Mouse (Mus musculus): ENCODE results near the gene Eme2. TPM values are rescaled to one million over a fixed set of nuclear protein-coding genes. Genes with fewer than 3 reads are reported as not detected.

The Eme2 gene
- total and polyA plus RNA-seq, 2 experiments: 20.5 to 31.2 TPM

DNA sequence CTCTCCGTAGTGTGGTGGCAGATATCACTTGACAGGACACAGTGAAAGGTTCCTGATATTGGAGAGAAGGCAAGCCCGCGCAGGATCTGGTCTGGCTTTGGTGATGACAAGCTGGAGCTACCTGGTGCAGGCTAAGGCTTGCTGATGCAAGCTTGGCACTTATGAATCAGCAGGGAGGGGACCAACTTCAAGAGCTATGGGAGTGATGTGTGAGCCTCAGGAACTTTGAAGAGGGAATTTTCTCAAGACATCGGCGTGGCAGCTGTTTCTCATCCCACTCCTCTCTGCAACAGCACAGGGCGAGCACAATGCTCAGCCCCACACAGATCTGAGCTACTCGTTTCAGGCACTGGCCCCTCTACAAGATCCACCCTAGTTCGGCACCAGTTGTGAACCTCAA is 55.0 kb downstream of the Eme2 start, which contains the start of gene Hagh:
Gene Hagh, plus strand, starts transcription at position 302 of the 400 bp plus-strand sequence.
- TF ChIP-seq POLR2A (IDR thresholded peaks at IDR 0.05; ENCODE audit: extremely low read depth, insufficient read depth, low read length): no peak
- no peak for TF ChIP-seq CTCF (IDR thresholded peaks at IDR 0.05; ENCODE audit: low read depth, low read length)
- peaks cover 2% of the 10 kb centered on the region; the same call in 1 of the 2 replicates for H3K4me1 ChIP-seq (ENCODE audit: control insufficient read depth, insufficient read depth, low read length)
- H3K79me2 ChIP-seq (ENCODE audit: control insufficient read depth, insufficient read depth, low read length): no peaks in the 10 kb centered on the region; the same call in 1 of the 2 replicates
- peaks cover 2% of the 10 kb centered on the region; the same call in 1 of the 2 replicates for H3K36me3 ChIP-seq (ENCODE audit: control insufficient read depth, insufficient read depth, low read length)
- WGBS: 81% methylated on average over 8 of the region's 8 CpGs
- no peak within 1 kb of the TSS for H3K9ac ChIP-seq (ENCODE audit: low read depth, low read length)
- DNase-seq (ENCODE audit: extremely low read depth, low read depth, low spot score): no peak
- no peak within 1 kb of the TSS for H3K4me3 ChIP-seq (ENCODE audit: insufficient read depth, low read depth, low read length)
- H3K27me3 ChIP-seq (ENCODE audit: control insufficient read depth, insufficient read depth, low read length): no peaks in the 10 kb centered on the region
- H3K27ac ChIP-seq (replicated peaks; ENCODE audit: insufficient read depth, low read depth, low read length): no peak within 1 kb of the TSS

Other genes with a start within 250 kb of the Eme2 start
- 8.8 and 13.6 TPM in 2 replicates for gene Slc9a3r2, start 244.8 kb downstream of the Eme2 start, total RNA-seq (2014; rRNA removed)
- 24.9 and 31.5 TPM in 2 replicates for gene Slc9a3r2, start 244.8 kb downstream of the Eme2 start, polyA plus RNA-seq (2012; rRNA removed)
- gene Npw, start 236.6 kb downstream of the Eme2 start, total RNA-seq (2014; rRNA removed): not detected in 2 replicates
- gene Npw, start 236.6 kb downstream of the Eme2 start, polyA plus RNA-seq (2012; rRNA removed): not detected in 2 replicates
- 11.1 and 16.0 TPM in 2 replicates for gene Zfp598, start 225.4 kb downstream of the Eme2 start, total RNA-seq (2014; rRNA removed)
- 67.8 and 106 TPM in 2 replicates for gene Zfp598, start 225.4 kb downstream of the Eme2 start, polyA plus RNA-seq (2012; rRNA removed)
- 0.09 and 0.13 TPM in 2 replicates for gene Syngr3, start 205.1 kb downstream of the Eme2 start, total RNA-seq (2014; rRNA removed)
- 0.10 TPM in 2 replicates for gene Syngr3, start 205.1 kb downstream of the Eme2 start, polyA plus RNA-seq (2012; rRNA removed)
- 32.6 and 38.2 TPM in 2 replicates for gene Gfer, start 198.9 kb downstream of the Eme2 start, total RNA-seq (2014; rRNA removed)
- gene Gfer, start 198.9 kb downstream of the Eme2 start, polyA plus RNA-seq (2012; rRNA removed): 49.8 and 51.9 TPM in 2 replicates
- gene Noxo1, start 198.9 kb downstream of the Eme2 start, total RNA-seq (2014; rRNA removed): 0.37 and 0.40 TPM in 2 replicates
- gene Noxo1, start 198.9 kb downstream of the Eme2 start, polyA plus RNA-seq (2012; rRNA removed): 2.7 TPM in 2 replicates
- gene Tbl3, start 187.4 kb downstream of the Eme2 start, total RNA-seq (2014; rRNA removed): 14.2 and 17.8 TPM in 2 replicates
- 29.4 and 37.9 TPM in 2 replicates for gene Tbl3, start 187.4 kb downstream of the Eme2 start, polyA plus RNA-seq (2012; rRNA removed)
- gene Rnf151, start 177.0 kb downstream of the Eme2 start, total RNA-seq (2014; rRNA removed): not detected in 2 replicates
- gene Rnf151, start 177.0 kb downstream of the Eme2 start, polyA plus RNA-seq (2012; rRNA removed): 0.19 TPM in 1 of 2 replicates, not detected in the other
- 802 and 1,081 TPM in 2 replicates for gene Rps2, start 177.0 kb downstream of the Eme2 start, total RNA-seq (2014; rRNA removed)
- 2,199 and 2,424 TPM in 2 replicates for gene Rps2, start 177.0 kb downstream of the Eme2 start, polyA plus RNA-seq (2012; rRNA removed)
- gene Ndufb10, start 170.6 kb downstream of the Eme2 start, total RNA-seq (2014; rRNA removed): 290 TPM in 2 replicates
- 265 and 300 TPM in 2 replicates for gene Ndufb10, start 170.6 kb downstream of the Eme2 start, polyA plus RNA-seq (2012; rRNA removed)
- 0.46 TPM in 1 of 2 replicates, not detected in the other for gene Rpl3l, start 167.3 kb downstream of the Eme2 start, total RNA-seq (2014; rRNA removed)
- gene Rpl3l, start 167.3 kb downstream of the Eme2 start, polyA plus RNA-seq (2012; rRNA removed): not detected in 2 replicates
- 184 and 192 TPM in 2 replicates for gene Msrb1, start 158.4 kb downstream of the Eme2 start, total RNA-seq (2014; rRNA removed)
- 447 and 506 TPM in 2 replicates for gene Msrb1, start 158.4 kb downstream of the Eme2 start, polyA plus RNA-seq (2012; rRNA removed)
- gene Hs3st6, start 142.1 kb downstream of the Eme2 start, total RNA-seq (2014; rRNA removed): 0.74 and 1.2 TPM in 2 replicates
- gene Hs3st6, start 142.1 kb downstream of the Eme2 start, polyA plus RNA-seq (2012; rRNA removed): 2.3 and 3.9 TPM in 2 replicates
- gene Meiob, start 90.8 kb downstream of the Eme2 start, total RNA-seq (2014; rRNA removed): 4.9 and 6.7 TPM in 2 replicates
- 0.59 and 0.75 TPM in 2 replicates for gene Meiob, start 90.8 kb downstream of the Eme2 start, polyA plus RNA-seq (2012; rRNA removed)
- 855 and 1,003 TPM in 2 replicates for gene Hagh, start 54.9 kb downstream of the Eme2 start, total RNA-seq (2014; rRNA removed)
- 900 and 1,325 TPM in 2 replicates for gene Hagh, start 54.9 kb downstream of the Eme2 start, polyA plus RNA-seq (2012; rRNA removed)
- gene Fahd1, start 44.7 kb downstream of the Eme2 start, total RNA-seq (2014; rRNA removed): 49.5 and 61.3 TPM in 2 replicates
- 55.7 and 61.8 TPM in 2 replicates for gene Fahd1, start 44.7 kb downstream of the Eme2 start, polyA plus RNA-seq (2012; rRNA removed)
- gene Igfals, start 29.1 kb downstream of the Eme2 start, total RNA-seq (2014; rRNA removed): 112 and 127 TPM in 2 replicates
- gene Igfals, start 29.1 kb downstream of the Eme2 start, polyA plus RNA-seq (2012; rRNA removed): 369 and 402 TPM in 2 replicates
- gene Nubp2, start 8.7 kb downstream of the Eme2 start, total RNA-seq (2014; rRNA removed): 16.2 and 24.7 TPM in 2 replicates
- gene Nubp2, start 8.7 kb downstream of the Eme2 start, polyA plus RNA-seq (2012; rRNA removed): 30.2 and 33.0 TPM in 2 replicates
- 8.7 and 14.8 TPM in 2 replicates for gene Spsb3, start 8.4 kb downstream of the Eme2 start, total RNA-seq (2014; rRNA removed)
- gene Spsb3, start 8.4 kb downstream of the Eme2 start, polyA plus RNA-seq (2012; rRNA removed): 37.5 and 42.4 TPM in 2 replicates
- 47.5 and 53.7 TPM in 2 replicates for gene Mrps34, start within 50 bp of the Eme2 start, total RNA-seq (2014; rRNA removed)
- gene Mrps34, start within 50 bp of the Eme2 start, polyA plus RNA-seq (2012; rRNA removed): 124 and 149 TPM in 2 replicates
- gene Nme3, start 1.4 kb upstream of the Eme2 start, total RNA-seq (2014; rRNA removed): 46.6 and 49.1 TPM in 2 replicates
- 69.7 and 72.3 TPM in 2 replicates for gene Nme3, start 1.4 kb upstream of the Eme2 start, polyA plus RNA-seq (2012; rRNA removed)
- gene Mapk8ip3, start 41.9 kb upstream of the Eme2 start, total RNA-seq (2014; rRNA removed): 11.7 and 16.1 TPM in 2 replicates
- 23.2 and 51.4 TPM in 2 replicates for gene Mapk8ip3, start 41.9 kb upstream of the Eme2 start, polyA plus RNA-seq (2012; rRNA removed)
- 29.0 and 34.3 TPM in 2 replicates for gene Jpt2, start 65.6 kb upstream of the Eme2 start, total RNA-seq (2014; rRNA removed)
- 12.1 and 12.2 TPM in 2 replicates for gene Jpt2, start 65.6 kb upstream of the Eme2 start, polyA plus RNA-seq (2012; rRNA removed)
- 2.7 and 2.9 TPM in 2 replicates for gene Cramp1l, start 120.7 kb upstream of the Eme2 start, total RNA-seq (2014; rRNA removed)
- gene Cramp1l, start 120.7 kb upstream of the Eme2 start, polyA plus RNA-seq (2012; rRNA removed): 4.2 and 6.5 TPM in 2 replicates
- 4.6 and 5.4 TPM in 2 replicates for gene Ift140, start 121.0 kb upstream of the Eme2 start, total RNA-seq (2014; rRNA removed)
- gene Ift140, start 121.0 kb upstream of the Eme2 start, polyA plus RNA-seq (2012; rRNA removed): 3.4 and 3.6 TPM in 2 replicates
- 22.3 and 23.9 TPM in 2 replicates for gene Tmem204, start 188.5 kb upstream of the Eme2 start, total RNA-seq (2014; rRNA removed)
- 15.7 and 19.1 TPM in 2 replicates for gene Tmem204, start 188.5 kb upstream of the Eme2 start, polyA plus RNA-seq (2012; rRNA removed)
- gene Telo2, start 220.9 kb upstream of the Eme2 start, total RNA-seq (2014; rRNA removed): 3.2 and 5.4 TPM in 2 replicates
- gene Telo2, start 220.9 kb upstream of the Eme2 start, polyA plus RNA-seq (2012; rRNA removed): 5.7 and 7.3 TPM in 2 replicates
- not detected in 2 replicates for gene Ptx4, start 225.7 kb upstream of the Eme2 start, total RNA-seq (2014; rRNA removed)
- not detected in 2 replicates for gene Ptx4, start 225.7 kb upstream of the Eme2 start, polyA plus RNA-seq (2012; rRNA removed)
- 16.7 and 17.9 TPM in 2 replicates for gene Clcn7, start 238.3 kb upstream of the Eme2 start, total RNA-seq (2014; rRNA removed)
- 25.2 and 30.5 TPM in 2 replicates for gene Clcn7, start 238.3 kb upstream of the Eme2 start, polyA plus RNA-seq (2012; rRNA removed)